Mouse (Mus musculus) heart, embryonic 16.5 days (tissue): ENCODE data around the gene Ifi213. TPM values are rescaled to one million over a fixed set of nuclear protein-coding genes. Genes with fewer than 3 reads are reported as not detected.
"Not testable (repeated sequence)": the region's sequence is repeated elsewhere in the genome, so short reads cannot be mapped to it uniquely, and the experiment has no call there.

Source experiments
- ATAC-seq: fragments of 200-750 bp; cut with Nextera tagmentation; replicated peaks from 2 replicates; pipeline ENCODE4 v1.8.0; 2017; ENCODE audit warnings: moderate number of reproducible peaks; ENCODE audit not compliant: insufficient read depth, low FRiP score; ENCODE audit errors: extremely low read depth
- H3K27ac ChIP-seq: fragments of 300-500 bp; sonication (generic); 2 replicates; pipeline ENCODE4 v1.5.1; 2014; ENCODE audit warnings: mild to moderate bottlenecking, low read length, control low read depth, moderate library complexity
- H3K27me3 ChIP-seq: fragments of 300-500 bp; sonication (generic); 2 replicates; pipeline ENCODE4 v1.6.1; 2014; ENCODE audit warnings: low read length, mixed read lengths; ENCODE audit not compliant: control insufficient read depth, insufficient read depth
- H3K36me3 ChIP-seq: fragments of 300-500 bp; sonication (generic); 2 replicates; pipeline ENCODE4 v1.6.1; 2014; ENCODE audit not compliant: control insufficient read depth, insufficient read depth
- H3K4me1 ChIP-seq: fragments of 300-500 bp; sonication (generic); 2 replicates; pipeline ENCODE4 v1.6.1; 2014; ENCODE audit warnings: low read length, mixed read lengths; ENCODE audit not compliant: control insufficient read depth, insufficient read depth
- H3K4me2 ChIP-seq: fragments of 300-500 bp; sonication (generic); 2 replicates; pipeline ENCODE4 v1.6.1; 2014; ENCODE audit warnings: low read depth, mild to moderate bottlenecking, control low read depth, low read length
- H3K4me3 ChIP-seq: fragments of 300-500 bp; sonication (generic); 2 replicates; pipeline ENCODE4 v1.5.1; 2014; ENCODE audit warnings: mild to moderate bottlenecking, control low read depth, low read length
- H3K9ac ChIP-seq: fragments of 300-500 bp; sonication (generic); 2 replicates; pipeline ENCODE4 v1.6.1; 2014; ENCODE audit warnings: low read length, control low read depth
- H3K9me3 ChIP-seq: fragments of 300-500 bp; sonication (generic); replicated peaks from 2 replicates; pipeline ENCODE4 v1.6.1; 2016; ENCODE audit warnings: low read length; ENCODE audit not compliant: control insufficient read depth
- WGBS: fragments of 180-500 bp; shearing (Covaris S2); extraction: QIAGEN DNeasy Blood & Tissue Kit; methylation state at CpG from one replicate; pipeline ENCODE4 v1.1.7; 2014; 5-methylcytosine and 5-hydroxymethylcytosine counted together
- microRNA-seq: library from miRNA; unstranded; fragments of <30 nt; microRNA quantifications from one replicate; pipeline ENCODE4, GENCODE M21; 2017
- polyA plus RNA-seq: library from polyadenylated mRNA; unstranded; fragments of >200 nt; fragmentation: Nextera tagmentation; extraction: Ambion mirVana; gene quantifications from 2 replicates; pipeline ENCODE4 v1.2.1, GENCODE M21; 2015

Ifi213 gene
- polyA plus RNA-seq, 1 experiment from 2014 or later: 0.32 TPM

GRCm38 (mm10) chr1:173579921-173580585 lies 19.0 kb downstream of the Ifi213 start:
- Histone ChIP-seq H3K27ac (no peak overlapping the region), H3K9ac (no peak overlapping the region), H3K27me3 (no peaks in the 10 kb centered on the region), H3K9me3 (peaks cover 27% of the 10 kb centered on the region), H3K4me1 (no peaks in the 10 kb centered on the region), H3K36me3 (no peaks in the 10 kb centered on the region), H3K4me3 (no peak overlapping the region), H3K4me2 (no peak overlapping the region)
- 89% methylated on average over 26 of the region's 26 CpGs for whole genome bisulfite sequencing
- no peak for ATAC-seq

GRCm38 (mm10) chr1:173579079-173579478 lies 20.0 kb downstream of the Ifi213 start:
- H3K36me3 ChIP-seq: no peaks in the 10 kb centered on the region
- peaks cover 27% of the 10 kb centered on the region for H3K9me3 ChIP-seq
- WGBS: 85% methylated on average over 9 of the region's 9 CpGs
- no peaks in the 10 kb centered on the region for H3K27me3 ChIP-seq
- no peak overlapping the region for H3K4me2 ChIP-seq
- H3K4me1 ChIP-seq: no peaks in the 10 kb centered on the region
- ATAC-seq: no peak
- no peak overlapping the region for H3K4me3 ChIP-seq
- no peak overlapping the region for H3K27ac ChIP-seq
- H3K9ac ChIP-seq: no peak overlapping the region

- 68% methylated on average over 5 of the region's 5 CpGs for WGBS
- not testable (repeated sequence) for H3K4me2 ChIP-seq, H3K27me3 ChIP-seq, H3K36me3 ChIP-seq, H3K4me1 ChIP-seq, H3K27ac ChIP-seq, H3K4me3 ChIP-seq, ATAC-seq, H3K9me3 ChIP-seq, H3K9ac ChIP-seq
Measured at GRCm38 (mm10) chr1:173550491-173551050, 48.5 kb downstream of the Ifi213 start.

GRCm38 (mm10) chr1:173548798-173549197 lies 50.3 kb downstream of the Ifi213 start:
- H3K27me3 ChIP-seq, H3K9me3 ChIP-seq, ATAC-seq, H3K27ac ChIP-seq, H3K4me1 ChIP-seq, H3K4me3 ChIP-seq, H3K9ac ChIP-seq, H3K4me2 ChIP-seq, H3K36me3 ChIP-seq: not testable (repeated sequence)
- WGBS: 76% methylated on average over 3 of the region's 3 CpGs

GRCm38 (mm10) chr1:173535791-173536190 lies 63.3 kb downstream of the Ifi213 start, which contains the start of gene Ifi214:
Gene Ifi214 (minus strand): TSS chr1:173535957.
- H3K4me1 ChIP-seq, H3K9me3 ChIP-seq, H3K27ac ChIP-seq, H3K36me3 ChIP-seq, ATAC-seq, H3K4me2 ChIP-seq, H3K27me3 ChIP-seq, H3K4me3 ChIP-seq, H3K9ac ChIP-seq: not testable (repeated sequence)
- 91% methylated on average over 3 of the region's 3 CpGs for WGBS

DNA sequence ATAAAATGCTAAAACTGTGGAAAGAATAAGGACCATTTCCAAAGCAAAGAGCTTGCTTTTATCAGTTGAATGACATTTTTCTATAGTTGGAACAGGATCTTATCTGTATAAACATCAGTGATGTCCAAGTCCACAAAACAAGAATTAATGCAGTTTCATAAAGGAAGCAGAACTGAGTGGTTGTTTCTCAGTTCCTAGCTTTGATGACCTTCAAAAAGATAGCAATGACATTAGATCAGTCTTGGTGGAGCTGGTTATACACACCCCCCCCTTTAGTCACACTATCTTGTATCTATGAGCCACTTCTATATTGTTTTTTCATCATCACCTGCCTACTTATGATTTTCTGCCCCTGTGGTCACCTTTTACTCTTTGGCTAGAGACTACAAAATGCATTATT lies 77.6 kb downstream of the Ifi213 start:
- no peaks in the 10 kb centered on the region for H3K36me3 ChIP-seq
- H3K9ac ChIP-seq: no peak overlapping the region
- no peak overlapping the region for H3K4me2 ChIP-seq
- no peaks in the 10 kb centered on the region for H3K9me3 ChIP-seq
- no peak for ATAC-seq
- no peak overlapping the region for H3K27ac ChIP-seq
- no peaks in the 10 kb centered on the region for H3K27me3 ChIP-seq
- no peaks in the 10 kb centered on the region for H3K4me1 ChIP-seq
- H3K4me3 ChIP-seq: no peak overlapping the region

Small RNA genes lying within 50 kb of the gene (microRNA-seq; reads per million reads assigned to microRNA genes)
- not detected for gene Gm44339
- gene Gm44481: not detected

Other genes starting within 250 kb of the Ifi213 start
- gene Aim2, start 248.4 kb downstream of the Ifi213 start, polyA plus RNA-seq: 2.3 and 2.6 TPM in 2 replicates
- gene Cadm3, start 231.6 kb downstream of the Ifi213 start, polyA plus RNA-seq: 0.26 and 0.45 TPM in 2 replicates
- 0.17 and 0.46 TPM in 2 replicates for gene Ifi206, start 108.2 kb downstream of the Ifi213 start, polyA plus RNA-seq
- not detected in 2 replicates for gene Ifi214, start 63.3 kb downstream of the Ifi213 start, polyA plus RNA-seq
- gene Ifi209, start 31.6 kb upstream of the Ifi213 start, polyA plus RNA-seq: 0.35 and 0.74 TPM in 2 replicates
- gene Ifi208, start 74.4 kb upstream of the Ifi213 start, polyA plus RNA-seq: 0.08 TPM in 1 of 2 replicates, not detected in the other
- gene Ifi207, start 142.5 kb upstream of the Ifi213 start, polyA plus RNA-seq: 0.49 and 0.88 TPM in 2 replicates
- 3.1 and 6.9 TPM in 2 replicates for gene Ifi204, start 167.7 kb upstream of the Ifi213 start, polyA plus RNA-seq